Mouse (Mus musculus): ENCODE results near the gene Arfgef2. TPM values are rescaled to one million over a fixed set of nuclear protein-coding genes. Genes with fewer than 3 reads are reported as not detected.

Gene Arfgef2
- polyA plus RNA-seq, 1 experiment from 2014 or later, result 2.9 TPM

GRCm38 (mm10) chr2:166870899-166871298 lies 65.5 kb downstream of the Arfgef2 start:
- H3K9ac ChIP-seq (replicated peaks), result no peak overlapping the region
- H3K27me3 ChIP-seq, result no peaks in the 10 kb centered on the region
- no peak for ATAC-seq (replicated peaks)
- H3K9me3 ChIP-seq, result no peaks in the 10 kb centered on the region
- H3K4me3 ChIP-seq, result no peak overlapping the region
- no peaks in the 10 kb centered on the region for H3K4me1 ChIP-seq
- no peak overlapping the region for H3K4me2 ChIP-seq (replicated peaks)
- H3K27ac ChIP-seq (replicated peaks), result no peak overlapping the region
- peaks cover 17% of the 10 kb centered on the region for H3K36me3 ChIP-seq
- 89% methylated on average over 10 of the region's 10 CpGs for WGBS

- H3K9me3 ChIP-seq, result no peaks in the 10 kb centered on the region
- H3K9ac ChIP-seq (replicated peaks), result no peak overlapping the region
- no peak for ATAC-seq (replicated peaks)
- no peak overlapping the region for H3K4me2 ChIP-seq (replicated peaks)
- WGBS, result 83% methylated on average over 10 of the region's 10 CpGs
- peaks cover 12% of the 10 kb centered on the region for H3K36me3 ChIP-seq
- no peak overlapping the region for H3K27ac ChIP-seq (replicated peaks)
- no peak overlapping the region for H3K4me3 ChIP-seq
- H3K4me1 ChIP-seq, result no peaks in the 10 kb centered on the region
- H3K27me3 ChIP-seq, result no peaks in the 10 kb centered on the region
Observed at GRCm38 (mm10) chr2:166874675-166875280, 69.4 kb downstream of the Arfgef2 start.

- H3K4me3 ChIP-seq, result no peak overlapping the region
- H3K36me3 ChIP-seq, result peaks cover 12% of the 10 kb centered on the region
- no peak overlapping the region for H3K27ac ChIP-seq (replicated peaks)
- WGBS, result 90% methylated on average over 6 of the region's 6 CpGs
- no peaks in the 10 kb centered on the region for H3K4me1 ChIP-seq
- no peaks in the 10 kb centered on the region for H3K27me3 ChIP-seq
- no peak overlapping the region for H3K4me2 ChIP-seq (replicated peaks)
- no peak overlapping the region for H3K9ac ChIP-seq (replicated peaks)
- H3K9me3 ChIP-seq, result no peaks in the 10 kb centered on the region
- ATAC-seq (replicated peaks), result no peak
Observed at GRCm38 (mm10) chr2:166875561-166875960, 70.2 kb downstream of the Arfgef2 start.

GRCm38 (mm10) chr2:166876331-166876730 lies 70.9 kb downstream of the Arfgef2 start:
- H3K4me1 ChIP-seq, result no peaks in the 10 kb centered on the region
- no peak overlapping the region for H3K4me3 ChIP-seq
- H3K4me2 ChIP-seq (replicated peaks), result no peak overlapping the region
- no peaks in the 10 kb centered on the region for H3K27me3 ChIP-seq
- no peaks in the 10 kb centered on the region for H3K9me3 ChIP-seq
- no peak overlapping the region for H3K9ac ChIP-seq (replicated peaks)
- ATAC-seq (replicated peaks), result no peak
- H3K27ac ChIP-seq (replicated peaks), result no peak overlapping the region
- 83% methylated on average over 10 of the region's 10 CpGs for WGBS
- peaks cover 14% of the 10 kb centered on the region for H3K36me3 ChIP-seq

- peaks cover 10% of the 10 kb centered on the region; the same call in 1 of the 2 replicates for H3K36me3 ChIP-seq
- no peak overlapping the region for H3K4me3 ChIP-seq
- H3K27ac ChIP-seq (replicated peaks), result no peak overlapping the region
- H3K27me3 ChIP-seq, result no peaks in the 10 kb centered on the region
- no peaks in the 10 kb centered on the region for H3K9me3 ChIP-seq
- no peak overlapping the region for H3K4me2 ChIP-seq (replicated peaks)
- 74% methylated on average over 7 of the region's 7 CpGs for WGBS
- 0 out of 2 replicates have a peak, but pooled peaks cover 3% of the 10 kb centered on the region for H3K4me1 ChIP-seq
- H3K9ac ChIP-seq (replicated peaks), result no peak overlapping the region
- ATAC-seq (replicated peaks), result no peak
Observed at GRCm38 (mm10) chr2:166885066-166885465, 79.7 kb downstream of the Arfgef2 start.

- Histone ChIP-seq H3K9ac (replicated peaks) (no peak overlapping the region), H3K4me1 (0 out of 2 replicates have a peak, but pooled peaks cover 3% of the 10 kb centered on the region), H3K27ac (replicated peaks) (no peak overlapping the region), H3K4me3 (no peak overlapping the region), H3K36me3 (peaks cover 10% of the 10 kb centered on the region; the same call in 1 of the 2 replicates), H3K9me3 (no peaks in the 10 kb centered on the region), H3K27me3 (no peaks in the 10 kb centered on the region), H3K4me2 (replicated peaks) (no peak overlapping the region)
- WGBS, result 74% methylated on average over 10 of the region's 10 CpGs
- no peak for ATAC-seq (replicated peaks)
Observed at GRCm38 (mm10) chr2:166885619-166886018, 80.2 kb downstream of the Arfgef2 start.

- WGBS, result 92% methylated on average over 3 of the region's 3 CpGs
- ATAC-seq (replicated peaks), result no peak
- H3K36me3 ChIP-seq, result peaks cover 7% of the 10 kb centered on the region; the same call in 1 of the 2 replicates
Observed at GRCm38 (mm10) chr2:166886231-166886630, 80.8 kb downstream of the Arfgef2 start.

GRCm38 (mm10) chr2:166887816-166888215 lies 82.4 kb downstream of the Arfgef2 start:
- Histone ChIP-seq H3K36me3 (peaks cover under 1% of the 10 kb centered on the region; the same call in 1 of the 2 replicates), H3K27ac (replicated peaks) (no peak overlapping the region), H3K27me3 (no peaks in the 10 kb centered on the region), H3K4me2 (replicated peaks) (no peak overlapping the region), H3K9ac (replicated peaks) (no peak overlapping the region), H3K9me3 (no peaks in the 10 kb centered on the region), H3K4me3 (no peak overlapping the region), H3K4me1 (0 out of 2 replicates have a peak, but pooled peaks cover 3% of the 10 kb centered on the region)
- ATAC-seq (replicated peaks), result no peak
- 22% methylated on average over 11 of the region's 11 CpGs for WGBS

More at GRCm38 (mm10) chr2:166886231-166886630, 80.8 kb downstream of the Arfgef2 start:
- no peak overlapping the region for H3K27ac ChIP-seq (replicated peaks)
- H3K4me2 ChIP-seq (replicated peaks), result no peak overlapping the region
- no peak overlapping the region for H3K9ac ChIP-seq (replicated peaks)
- H3K9me3 ChIP-seq, result no peaks in the 10 kb centered on the region
- H3K4me3 ChIP-seq, result no peak overlapping the region
- H3K4me1 ChIP-seq, result 0 out of 2 replicates have a peak, but pooled peaks cover 3% of the 10 kb centered on the region
- no peaks in the 10 kb centered on the region for H3K27me3 ChIP-seq

GRCm38 (mm10) chr2:166891366-166891880 lies 86.0 kb downstream of the Arfgef2 start:
- 81% methylated on average over 9 of the region's 9 CpGs for WGBS
- Histone ChIP-seq H3K27me3 (no peaks in the 10 kb centered on the region), H3K4me1 (no peaks in the 10 kb centered on the region), H3K27ac (replicated peaks) (no peak overlapping the region), H3K4me3 (no peak overlapping the region), H3K9ac (replicated peaks) (no peak overlapping the region), H3K9me3 (no peaks in the 10 kb centered on the region), H3K4me2 (replicated peaks) (no peak overlapping the region), H3K36me3 (peaks cover 11% of the 10 kb centered on the region; the same call in 1 of the 2 replicates)
- ATAC-seq (replicated peaks), result no peak

GRCm38 (mm10) chr2:166892158-166892680 lies 86.8 kb downstream of the Arfgef2 start:
- H3K4me3 ChIP-seq, result no peak overlapping the region
- no peak overlapping the region for H3K9ac ChIP-seq (replicated peaks)
- no peaks in the 10 kb centered on the region for H3K4me1 ChIP-seq
- H3K4me2 ChIP-seq (replicated peaks), result no peak overlapping the region
- peaks cover 11% of the 10 kb centered on the region; the same call in 1 of the 2 replicates for H3K36me3 ChIP-seq
- 93% methylated on average over 8 of the region's 8 CpGs for WGBS
- H3K9me3 ChIP-seq, result no peaks in the 10 kb centered on the region
- no peak overlapping the region for H3K27ac ChIP-seq (replicated peaks)
- no peak for ATAC-seq (replicated peaks)
- no peaks in the 10 kb centered on the region for H3K27me3 ChIP-seq

GRCm38 (mm10) chr2:166893036-166893435 lies 87.6 kb downstream of the Arfgef2 start:
- Histone ChIP-seq H3K36me3 (peaks cover 11% of the 10 kb centered on the region; the same call in 1 of the 2 replicates), H3K4me2 (replicated peaks) (no peak overlapping the region), H3K27me3 (no peaks in the 10 kb centered on the region), H3K9me3 (no peaks in the 10 kb centered on the region), H3K4me1 (no peaks in the 10 kb centered on the region), H3K9ac (replicated peaks) (no peak overlapping the region), H3K4me3 (no peak overlapping the region), H3K27ac (replicated peaks) (no peak overlapping the region)
- ATAC-seq (replicated peaks), result no peak
- WGBS, result 91% methylated on average over 5 of the region's 5 CpGs

- no peak overlapping the region for H3K9ac ChIP-seq (replicated peaks)
- no peak for ATAC-seq (replicated peaks)
- H3K4me2 ChIP-seq (replicated peaks), result no peak overlapping the region
- H3K27ac ChIP-seq (replicated peaks), result peak overlapping the region; percentile 40
- 73% methylated on average over 13 of the region's 13 CpGs for WGBS
- no peak overlapping the region for H3K4me3 ChIP-seq
- H3K4me1 ChIP-seq, result no peaks in the 10 kb centered on the region
- no peaks in the 10 kb centered on the region for H3K9me3 ChIP-seq
- no peaks in the 10 kb centered on the region for H3K27me3 ChIP-seq
- peaks cover 11% of the 10 kb centered on the region; the same call in 1 of the 2 replicates for H3K36me3 ChIP-seq
Observed at GRCm38 (mm10) chr2:166896368-166896767, 91.0 kb downstream of the Arfgef2 start.

Measured in forebrain, embryonic 15.5 days (tissue).